Mouse (Mus musculus) intestine, embryonic 14.5 days (tissue): ENCODE measurements around the gene Phactr2. TPM values are rescaled to one million over a fixed set of nuclear protein-coding genes. Genes with fewer than 3 reads are reported as not detected.
A peak's percentile ranks its signal among the peaks of the same experiment; 100 is the strongest.

Experiments
- ATAC-seq: fragments of 200-750 bp; cut with Nextera tagmentation; replicated peaks from 2 replicates; pipeline ENCODE4 v1.8.0; 2017; ENCODE audit warnings: low read depth, moderate number of reproducible peaks, moderate TSS enrichment, moderate library complexity; ENCODE audit not compliant: low FRiP score, low TSS enrichment
- DNase-seq: peaks from one replicate; pipeline ENCODE4 v3.0.0-alpha.2; 2018; ENCODE audit warnings: low spot score
- H3K27ac ChIP-seq: fragments of 300-500 bp; sonication (generic); 2 replicates; pipeline ENCODE4 v1.5.1; 2014; ENCODE audit warnings: low read depth, mild to moderate bottlenecking, control low read depth
- H3K27me3 ChIP-seq: fragments of 300-500 bp; sonication (generic); replicated peaks from 2 replicates; pipeline ENCODE4 v1.6.1; 2014; ENCODE audit warnings: low read length, control low read depth; ENCODE audit not compliant: control insufficient read depth, insufficient read depth
- H3K36me3 ChIP-seq: fragments of 300-500 bp; sonication (generic); 2 replicates; pipeline ENCODE4 v1.6.1; 2014; ENCODE audit warnings: low read length, control low read depth; ENCODE audit not compliant: control insufficient read depth, insufficient read depth
- H3K4me1 ChIP-seq: fragments of 300-500 bp; sonication (generic); replicated peaks from 2 replicates; pipeline ENCODE4 v1.6.1; 2014; ENCODE audit warnings: low read length, control low read depth, mixed read lengths; ENCODE audit not compliant: control insufficient read depth, insufficient read depth
- H3K4me2 ChIP-seq: fragments of 300-500 bp; sonication (generic); 2 replicates; pipeline ENCODE4 v1.6.1; 2014; ENCODE audit warnings: low read length
- H3K4me3 ChIP-seq: fragments of 300-500 bp; sonication (generic); 2 replicates; pipeline ENCODE4 v1.5.1; 2014; ENCODE audit warnings: low read depth, low read length, control low read depth, mixed read lengths
- H3K9ac ChIP-seq: fragments of 300-500 bp; sonication (generic); 2 replicates; pipeline ENCODE4 v1.6.1; 2014; ENCODE audit warnings: mild to moderate bottlenecking, low read length
- H3K9me3 ChIP-seq: fragments of 300-500 bp; sonication (generic); 2 replicates; pipeline ENCODE4 v1.6.1; 2016; ENCODE audit warnings: low read length, control low read depth; ENCODE audit not compliant: control insufficient read depth
- WGBS: fragments of 180-500 bp; shearing (Covaris S2); extraction: QIAGEN DNeasy Blood & Tissue Kit; methylation state at CpG from one replicate; pipeline ENCODE4 v1.1.7; 2014; 5-methylcytosine and 5-hydroxymethylcytosine counted together
- polyA plus RNA-seq: library from polyadenylated mRNA; unstranded; fragments of >200 nt; fragmentation: Nextera tagmentation; extraction: Ambion mirVana; gene quantifications from 2 replicates; pipeline ENCODE4 v1.2.1, GENCODE M21; 2014

The Phactr2 gene
- polyA plus RNA-seq, 1 experiment from 2014 or later = 26.7 TPM

- no peaks in the 10 kb centered on the region for H3K9me3 ChIP-seq
- DNase-seq (peak; percentile 92), ATAC-seq (peak; percentile 99)
- peak within 1 kb of the TSS; percentile 67 for H3K4me2 ChIP-seq
- under 1% methylated on average over 43 of the region's 43 CpGs for WGBS
- H3K27ac ChIP-seq = peak within 1 kb of the TSS; percentile 90
- peaks cover 11% of the 10 kb centered on the region for H3K4me1 ChIP-seq
- H3K27me3 ChIP-seq = no peaks in the 10 kb centered on the region
- H3K4me3 ChIP-seq = peak within 1 kb of the TSS; percentile 91
- peak within 1 kb of the TSS; percentile 84 for H3K9ac ChIP-seq
- peaks cover 24% of the 10 kb centered on the region for H3K36me3 ChIP-seq
Measured at GRCm38 (mm10) chr10:13192731-13193351, 281.4 kb downstream of the Phactr2 start, which contains the start of gene Ltv1. Ltv1 (minus strand) TSS chr10:13193168.

- no peak for ATAC-seq
- Histone ChIP-seq H3K4me2 (no peak overlapping the region), H3K9me3 (no peaks in the 10 kb centered on the region), H3K9ac (no peak overlapping the region), H3K27ac (no peak overlapping the region), H3K36me3 (peaks cover 46% of the 10 kb centered on the region), H3K4me1 (peaks cover 9% of the 10 kb centered on the region; the same call in 1 of the 2 replicates), H3K4me3 (no peak overlapping the region), H3K27me3 (no peaks in the 10 kb centered on the region)
- no peak for DNase-seq
- WGBS = 75% methylated on average over 5 of the region's 5 CpGs
Measured at GRCm38 (mm10) chr10:13189881-13190280, 284.3 kb downstream of the Phactr2 start.

GRCm38 (mm10) chr10:13186754-13187153 lies 287.5 kb downstream of the Phactr2 start:
- Histone ChIP-seq H3K27ac (peak overlapping the region; percentile 57; the same call in 1 of the 2 replicates), H3K4me3 (no peak overlapping the region), H3K27me3 (no peaks in the 10 kb centered on the region), H3K9me3 (no peaks in the 10 kb centered on the region), H3K4me2 (no peak overlapping the region), H3K36me3 (peaks cover 67% of the 10 kb centered on the region), H3K9ac (no peak overlapping the region), H3K4me1 (peaks cover 4% of the 10 kb centered on the region; the same call in 1 of the 2 replicates)
- no peak for DNase-seq
- peak; percentile 51; the same call in 1 of the 2 replicates for ATAC-seq
- WGBS = 74% methylated on average over 3 of the region's 3 CpGs

- H3K9me3 ChIP-seq = no peaks in the 10 kb centered on the region
- no peak overlapping the region for H3K4me3 ChIP-seq
- H3K9ac ChIP-seq = no peak overlapping the region
- WGBS = 87% methylated on average over 4 of the region's 4 CpGs
- DNase-seq = no peak
- H3K36me3 ChIP-seq = peaks cover 70% of the 10 kb centered on the region
- H3K4me1 ChIP-seq = no peaks in the 10 kb centered on the region; the same call in 1 of the 2 replicates
- no peak for ATAC-seq
- H3K27ac ChIP-seq = no peak overlapping the region
- H3K4me2 ChIP-seq = no peak overlapping the region
- no peaks in the 10 kb centered on the region for H3K27me3 ChIP-seq
Measured at GRCm38 (mm10) chr10:13184170-13184766, 289.9 kb downstream of the Phactr2 start.

GRCm38 (mm10) chr10:13180211-13180610 lies 294.0 kb downstream of the Phactr2 start:
- Histone ChIP-seq H3K36me3 (peaks cover 80% of the 10 kb centered on the region), H3K4me1 (peaks cover 7% of the 10 kb centered on the region; the same call in 1 of the 2 replicates), H3K27ac (peak overlapping the region; percentile 64; the same call in 1 of the 2 replicates), H3K4me2 (no peak overlapping the region), H3K27me3 (no peaks in the 10 kb centered on the region), H3K4me3 (no peak overlapping the region), H3K9ac (no peak overlapping the region), H3K9me3 (no peaks in the 10 kb centered on the region)
- DNase-seq = no peak
- 36% methylated on average over 7 of the region's 7 CpGs for WGBS
- no peak for ATAC-seq

- Histone ChIP-seq H3K4me1 (peaks cover 9% of the 10 kb centered on the region; the same call in 1 of the 2 replicates), H3K4me2 (no peak within 1 kb of the TSS), H3K27me3 (no peaks in the 10 kb centered on the region), H3K9ac (no peak within 1 kb of the TSS), H3K27ac (peak within 1 kb of the TSS; percentile 52), H3K36me3 (peaks cover 66% of the 10 kb centered on the region), H3K9me3 (no peaks in the 10 kb centered on the region), H3K4me3 (no peak within 1 kb of the TSS)
- no peak for ATAC-seq
- 32% methylated on average over 7 of the region's 7 CpGs for WGBS
- DNase-seq = no peak
Measured at GRCm38 (mm10) chr10:13177973-13178624, 296.1 kb downstream of the Phactr2 start, which contains the start of gene Zc2hc1b. Zc2hc1b (minus strand) TSS chr10:13178023.

GRCm38 (mm10) chr10:13175866-13176265 lies 298.3 kb downstream of the Phactr2 start:
- H3K27me3 ChIP-seq = no peaks in the 10 kb centered on the region

GRCm38 (mm10) chr10:13172798-13173221 lies 301.4 kb downstream of the Phactr2 start:
- ATAC-seq (peak; percentile 64), DNase-seq (peak; percentile 65)
- no peaks in the 10 kb centered on the region for H3K9me3 ChIP-seq
- H3K4me2 ChIP-seq = no peak overlapping the region
- H3K4me1 ChIP-seq = peaks cover 29% of the 10 kb centered on the region
- H3K9ac ChIP-seq = no peak overlapping the region
- H3K4me3 ChIP-seq = no peak overlapping the region
- WGBS = 23% methylated on average over 10 of the region's 10 CpGs
- H3K27me3 ChIP-seq = no peaks in the 10 kb centered on the region
- H3K36me3 ChIP-seq = peaks cover 19% of the 10 kb centered on the region
- peak overlapping the region; percentile 66 for H3K27ac ChIP-seq

More at GRCm38 (mm10) chr10:13175866-13176265, 298.3 kb downstream of the Phactr2 start:
- ATAC-seq (no peak), DNase-seq (no peak)
- Histone ChIP-seq H3K27ac (no peak overlapping the region), H3K4me3 (no peak overlapping the region), H3K9ac (no peak overlapping the region), H3K36me3 (peaks cover 49% of the 10 kb centered on the region), H3K9me3 (no peaks in the 10 kb centered on the region), H3K4me1 (peaks cover 27% of the 10 kb centered on the region), H3K4me2 (no peak overlapping the region)
- 64% methylated on average over 7 of the region's 7 CpGs for WGBS
